Mouse (Mus musculus) thymus, adult 2 months (tissue): Measurements from ENCODE around the gene 2010300C02Rik.

Experiments used
- CTCF ChIP-seq: fragments of 200-500 bp; IDR thresholded peaks from 2 replicates; pipeline ENCODE4 v1.5.1; 2012; ENCODE audit warnings: mild to moderate bottlenecking, control low read depth, low read length, moderate library complexity, borderline replicate concordance; ENCODE audit not compliant: control insufficient read depth, poor library complexity, insufficient read depth; ENCODE audit errors: extremely low read depth
- POLR2A ChIP-seq: fragments of 200-500 bp; IDR thresholded peaks from 2 replicates; pipeline ENCODE4 v1.6.1; 2012; ENCODE audit warnings: mild to moderate bottlenecking, low read length, control low read depth, moderate library complexity; ENCODE audit not compliant: control insufficient read depth, poor library complexity, insufficient read depth; ENCODE audit errors: extremely low read depth

DNA sequence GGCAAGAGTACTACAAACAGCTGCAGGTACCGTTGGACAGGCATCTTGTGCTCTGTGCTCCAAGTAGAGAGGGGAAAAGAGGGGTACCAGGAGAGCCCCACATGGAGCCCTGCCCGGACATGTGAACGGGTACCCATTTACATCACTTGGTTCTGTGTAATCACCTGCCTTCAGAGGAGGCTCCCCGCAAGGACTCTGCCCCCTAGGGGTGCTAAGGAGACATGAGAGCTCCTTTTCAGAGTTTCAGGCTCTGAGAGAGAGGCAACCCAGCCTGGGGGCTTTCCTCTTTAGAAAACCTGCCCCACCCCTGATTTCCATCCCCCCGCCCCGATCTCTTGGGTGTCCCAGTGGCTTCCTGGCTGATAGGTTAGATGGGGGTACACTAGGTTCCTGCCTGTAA lies 44.4 kb downstream of the 2010300C02Rik start:
- 0 out of 2 replicates have a peak, but pooled peaks have one; percentile 10 for TF ChIP-seq CTCF
- TF ChIP-seq POLR2A, result no peak
